Mouse (Mus musculus) adrenal gland, postnatal 0 days (tissue): ENCODE results near the gene Cip2a. TPM values are rescaled to one million over a fixed set of nuclear protein-coding genes. Genes with fewer than 3 reads are reported as not detected.

Experiments used
- polyA plus RNA-seq: library from polyadenylated mRNA; unstranded; fragments of >200 nt; fragmentation: Nextera tagmentation; extraction: Ambion mirVana; gene quantifications from 2 replicates; pipeline ENCODE4 v1.2.1, GENCODE M21; 2015

The Cip2a gene
- polyA plus RNA-seq, result 5.8 and 6.9 TPM in 2 replicates

GRCm38 (mm10) chr16:48993559-48994342 lies at the start of gene Cip2a, which contains the start of gene Dzip3:
Cip2a (plus strand) TSS chr16:48994185.
Dzip3 (minus strand) TSS chr16:48994165.

GRCm38 (mm10) chr16:49057186-49057585 lies 63.2 kb downstream of the Cip2a start, which contains the start of gene Myh15:
Myh15 (plus strand) TSS chr16:49057486.

Other genes with a start within 250 kb of the Cip2a start
- not detected in 2 replicates for gene Trat1, start 222.2 kb upstream of the Cip2a start, polyA plus RNA-seq
- gene Retnlb, start 177.3 kb upstream of the Cip2a start, polyA plus RNA-seq, result not detected in 2 replicates
- gene Retnla, start 151.6 kb upstream of the Cip2a start, polyA plus RNA-seq, result 1.1 TPM in 1 of 2 replicates, not detected in the other
- 12.6 and 31.6 TPM in 2 replicates for gene Retnlg, start 121.6 kb upstream of the Cip2a start, polyA plus RNA-seq
- gene Dzip3, start within 50 bp of the Cip2a start, polyA plus RNA-seq, result 12.5 and 13.0 TPM in 2 replicates
- gene Myh15, start 63.3 kb downstream of the Cip2a start, polyA plus RNA-seq, result not detected in 2 replicates